Mouse (Mus musculus) heart, postnatal 14 days (tissue): ENCODE data around the gene Pmis2. TPM values are rescaled to one million over a fixed set of nuclear protein-coding genes. Genes with fewer than 3 reads are reported as not detected.

Experiments used
- DNase-seq, 2 experiments: peaks; one replicate each; pipeline ENCODE4 v3.0.0; 2021 to 2022
- intact Hi-C: fragments of 180-260 bp; cut with DNase I; formaldehyde crosslinking; loops from one replicate; pipeline ENCODE4 v1.15.1; 2025
- long read RNA-seq, 2 experiments: library from polyadenylated mRNA; stranded (forward); transcript quantifications; one replicate each; pipeline ENCODE4 v2.0.0; 2021
- total RNA-seq, 2 experiments: library from RNA; stranded (reverse); gene quantifications; 2 replicates each; pipeline ENCODE4 v1.2.3; 2021

The Pmis2 gene
- under 1 TPM in 1 of 2 experiments, not detected in 1; 0.43 TPM for total RNA-seq
- long read RNA-seq, experiment 1: 0 reads
- long read RNA-seq, experiment 2: 0 reads

- intact Hi-C loops: no loop called here
- no peak for DNase-seq
Observed at GRCm38 (mm10) chr7:30671480-30671879, at the start of gene Pmis2. Gene Pmis2, minus strand, starts transcription at chr7:30671605.

GRCm38 (mm10) chr7:30719669-30720068 is 48.3 kb upstream of the Pmis2 start:
- DNase-seq: no peak
- intact Hi-C loops: no loop called here

GRCm38 (mm10) chr7:30717716-30718046 is 46.3 kb upstream of the Pmis2 start:
- intact Hi-C loops: no loop called here
- DNase-seq: no peak

GRCm38 (mm10) chr7:30717006-30717715 is 45.8 kb upstream of the Pmis2 start:
- intact Hi-C loops: no loop called here
- DNase-seq: peak; percentile 37 to 40

- no peak for DNase-seq
- intact Hi-C loops: no loop called here
Observed at GRCm38 (mm10) chr7:30711942-30712341, 40.5 kb upstream of the Pmis2 start, which contains the start of gene Atp4a. Gene Atp4a, plus strand, starts transcription at chr7:30712209.

- intact Hi-C loops: no loop called here
- DNase-seq: no peak
Observed at GRCm38 (mm10) chr7:30707441-30707840, 36.0 kb upstream of the Pmis2 start.

- intact Hi-C loops: no loop called here
- no peak for DNase-seq
Observed at GRCm38 (mm10) chr7:30706214-30706882, 34.9 kb upstream of the Pmis2 start.

- no peak for DNase-seq
- intact Hi-C loops: no loop called here
Observed at GRCm38 (mm10) chr7:30698589-30698988, 27.2 kb upstream of the Pmis2 start, which contains the start of gene 2200002J24Rik. Gene 2200002J24Rik, plus strand, starts transcription at chr7:30698926.

GRCm38 (mm10) chr7:30698101-30698500 is 26.7 kb upstream of the Pmis2 start:
- DNase-seq: no peak
- intact Hi-C loops: no loop called here

- intact Hi-C loops: no loop called here
Observed at GRCm38 (mm10) chr7:30688325-30688724, 16.9 kb upstream of the Pmis2 start.

GRCm38 (mm10) chr7:30683425-30683824 is 12.0 kb upstream of the Pmis2 start:
- intact Hi-C loops: no loop called here
- DNase-seq: no peak

More at GRCm38 (mm10) chr7:30688325-30688724, 16.9 kb upstream of the Pmis2 start:
- no peak for DNase-seq

GRCm38 (mm10) chr7:30681897-30682296 is 10.5 kb upstream of the Pmis2 start:
- intact Hi-C loops: no loop called here
- peak; percentile 23 to 40 for DNase-seq

- peak; percentile 76 to 78 for DNase-seq
- intact Hi-C loops: loop anchor here (5.0 kb wide), 1 partner anchor 179 kb away; the partner anchor contains the start of gene Ffar3
Observed at GRCm38 (mm10) chr7:30678263-30678975, 7.0 kb upstream of the Pmis2 start.

- intact Hi-C loops: loop anchor here (5.0 kb wide), 1 partner anchor 58 kb away; the partner anchor contains the start of gene Tmem147
- DNase-seq: no peak
Observed at GRCm38 (mm10) chr7:30669229-30669628, 2.2 kb downstream of the Pmis2 start.

GRCm38 (mm10) chr7:30665321-30665720 is 6.1 kb downstream of the Pmis2 start:
- intact Hi-C loops: loop anchor here (5.0 kb wide), 1 partner anchor 62 kb away; the partner anchor contains the start of gene Tmem147

GRCm38 (mm10) chr7:30664529-30665200 is 6.7 kb downstream of the Pmis2 start, which contains the start of gene Haus5:
Gene Haus5, minus strand, starts transcription at chr7:30664994.
- intact Hi-C loops: loop anchor here (5.0 kb wide), 1 partner anchor 63 kb away; the partner anchor contains the start of gene Tmem147
- DNase-seq: peak; percentile 87 to 95

More at GRCm38 (mm10) chr7:30665321-30665720, 6.1 kb downstream of the Pmis2 start:
- no peak for DNase-seq

GRCm38 (mm10) chr7:30649591-30650540 is 21.5 kb downstream of the Pmis2 start, which contains the start of gene Rbm42:
Gene Rbm42, minus strand, starts transcription at chr7:30650317.
- peak; percentile 96 to 98 for DNase-seq
- intact Hi-C loops: no loop called here

GRCm38 (mm10) chr7:30639083-30639482 is 32.3 kb downstream of the Pmis2 start:
- DNase-seq: no peak
- intact Hi-C loops: no loop called here

GRCm38 (mm10) chr7:30636395-30636794 is 35.0 kb downstream of the Pmis2 start:
- no peak for DNase-seq
- intact Hi-C loops: no loop called here
